9 mouse cellular contexts compared by ENCODE assay signal in the genomic region with DNA sequence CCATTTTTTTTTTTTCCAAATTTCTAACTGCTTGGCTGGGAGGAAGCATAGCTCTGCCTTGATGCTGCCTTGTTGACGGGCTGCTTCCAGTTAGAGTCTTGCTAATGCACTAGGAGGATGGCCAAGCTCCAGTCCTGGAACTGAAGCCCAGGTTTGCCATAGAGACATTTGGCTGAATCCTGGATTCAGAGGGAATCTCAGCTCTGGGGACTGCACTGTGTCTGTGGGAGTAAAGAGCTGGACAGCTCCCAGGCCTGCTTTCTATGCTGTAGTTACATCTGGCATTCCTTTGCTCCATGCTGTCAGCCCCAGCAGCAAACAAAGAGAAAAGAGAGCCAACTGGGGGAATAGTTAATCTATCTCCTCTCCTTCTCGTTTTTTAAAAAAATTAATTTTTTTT.
DNase-seq lines count a peak whose midpoint lies in the region; ATAC-seq lines count a peak whose summit lies in the region.
"Had no signal": no experiment of that assay in that cellular context is flagged by ENCODE, and none has a peak within 500 bp of the region (broad histone marks: within the 10 kb centered on the region; RNA-seq: fewer than 3 reads in every experiment).

No protein-coding gene starts in this region.

- no peak for ATAC-seq in hindbrain, embryonic 11.5 days (ENCODE audit: low FRiP score)
- ATAC-seq in hindbrain, embryonic 13.5 days (ENCODE audit: low FRiP score) = peak; percentile 62
- peak; percentile 59; the same call in 1 of the 2 replicates for ATAC-seq in limb, embryonic 12.5 days (ENCODE audit: insufficient number of reproducible peaks, insufficient read depth, low FRiP score, low TSS enrichment, low read depth)

- no peak overlapping the region for H3K27ac ChIP-seq in hindbrain, embryonic 11.5 days (ENCODE audit: low read depth, low read length)
- H3K27ac ChIP-seq in hindbrain, embryonic 10.5 days = no peak overlapping the region
- H3K27ac ChIP-seq in hindbrain, embryonic 13.5 days = peak overlapping the region; percentile 85
- no peak overlapping the region for H3K27ac ChIP-seq in limb, embryonic 12.5 days
- H3K27ac ChIP-seq: macrophage had no signal

- peak; percentile 27 for DNase-seq in hindbrain, embryonic 11.5 days (ENCODE audit: low spot score)
- DNase-seq in hindbrain, embryonic 10.5 days (ENCODE audit: low spot score) = no peak
- peak; percentile 45 for DNase-seq in brain, embryonic 18.5 days (ENCODE audit: low read depth, low spot score)
- DNase-seq in telencephalon, adult 2 months (ENCODE audit: low read depth, low spot score) = peak; percentile 77
- DNase-seq in thymus, postnatal 4 days = no peak
- DNase-seq in heart, postnatal 36 days = no peak

- no peak overlapping the region for H3K4me3 ChIP-seq in hindbrain, embryonic 11.5 days (ENCODE audit: low read depth, low read length)
- no peak overlapping the region for H3K4me3 ChIP-seq in hindbrain, embryonic 10.5 days
- no peak overlapping the region for H3K4me3 ChIP-seq in hindbrain, embryonic 13.5 days
- no peak overlapping the region for H3K4me3 ChIP-seq in limb, embryonic 12.5 days (replicated peaks)

- H3K4me1 ChIP-seq in hindbrain, embryonic 11.5 days (replicated peaks; ENCODE audit: control insufficient read depth, insufficient read depth, low read length) = no peaks in the 10 kb centered on the region; the same call in 1 of the 2 replicates
- no peaks in the 10 kb centered on the region; the same call in 1 of the 2 replicates for H3K4me1 ChIP-seq in hindbrain, embryonic 10.5 days (replicated peaks)
- H3K4me1 ChIP-seq in hindbrain, embryonic 13.5 days (replicated peaks) = peaks cover 27% of the 10 kb centered on the region
- no peaks in the 10 kb centered on the region for H3K4me1 ChIP-seq in limb, embryonic 12.5 days (replicated peaks)

- no peak overlapping the region for H3K9ac ChIP-seq in hindbrain, embryonic 11.5 days (ENCODE audit: low read depth, low read length)
- H3K9ac ChIP-seq in hindbrain, embryonic 13.5 days = peak overlapping the region; percentile 56; the same call in 1 of the 2 replicates
- H3K9ac ChIP-seq in limb, embryonic 12.5 days (replicated peaks) = no peak overlapping the region

- H3K4me2 ChIP-seq in hindbrain, embryonic 11.5 days (replicated peaks; ENCODE audit: low read depth, low read length) = no peak overlapping the region
- no peak overlapping the region for H3K4me2 ChIP-seq in hindbrain, embryonic 13.5 days
- no peak overlapping the region for H3K4me2 ChIP-seq in limb, embryonic 12.5 days

- 62% methylated on average over 2 of the region's 2 CpGs for WGBS in hindbrain, embryonic 11.5 days
- 53% methylated on average over 2 of the region's 2 CpGs for WGBS in hindbrain, embryonic 10.5 days
- WGBS in hindbrain, embryonic 13.5 days = 45% methylated on average over 2 of the region's 2 CpGs
- WGBS in limb, embryonic 12.5 days = 45% methylated on average over 2 of the region's 2 CpGs

- no peaks in the 10 kb centered on the region for H3K9me3 ChIP-seq in hindbrain, embryonic 11.5 days (ENCODE audit: control insufficient read depth, low read length)
- no peaks in the 10 kb centered on the region for H3K9me3 ChIP-seq in hindbrain, embryonic 10.5 days
- H3K9me3 ChIP-seq in hindbrain, embryonic 13.5 days = no peaks in the 10 kb centered on the region
- no peaks in the 10 kb centered on the region for H3K9me3 ChIP-seq in limb, embryonic 12.5 days

- intact Hi-C loops in heart, postnatal 36 days (cut with DNase I) = no loop called here

- no peaks in the 10 kb centered on the region for H3K27me3 ChIP-seq in hindbrain, embryonic 11.5 days (ENCODE audit: control insufficient read depth, insufficient read depth, low read length)
- H3K27me3 ChIP-seq in hindbrain, embryonic 10.5 days (ENCODE audit: insufficient read depth, poor library complexity, severe bottlenecking) = no peaks in the 10 kb centered on the region
- no peaks in the 10 kb centered on the region for H3K27me3 ChIP-seq in hindbrain, embryonic 13.5 days
- no peaks in the 10 kb centered on the region for H3K27me3 ChIP-seq in limb, embryonic 12.5 days

- H3K36me3 ChIP-seq in hindbrain, embryonic 11.5 days (ENCODE audit: control insufficient read depth, insufficient read depth, low read length) = no peaks in the 10 kb centered on the region
- no peaks in the 10 kb centered on the region for H3K36me3 ChIP-seq in hindbrain, embryonic 10.5 days
- no peaks in the 10 kb centered on the region for H3K36me3 ChIP-seq in hindbrain, embryonic 13.5 days
- H3K36me3 ChIP-seq in limb, embryonic 12.5 days = no peaks in the 10 kb centered on the region

Comparison
In these comparisons a context has a peak if more than half of its experiments do, and no peak if none do; other contexts are left out.
1. DNase-seq: peak in hindbrain, embryonic 11.5 days (single experiment), brain, embryonic 18.5 days (single experiment) and telencephalon, adult 2 months (single experiment); none in hindbrain, embryonic 10.5 days (single experiment), thymus, postnatal 4 days (single experiment) and heart, postnatal 36 days (0 of 2).